Mouse (Mus musculus) mature B cell (primary cell): ENCODE results near the gene Cnppd1.

Source experiments
- in situ Hi-C: fragments of 300-500 bp; cut with MboI; formaldehyde crosslinking; loops from 2 replicates; pipeline ENCODE4 v1.14.3; 2019

Cnppd1 gene

DNA sequence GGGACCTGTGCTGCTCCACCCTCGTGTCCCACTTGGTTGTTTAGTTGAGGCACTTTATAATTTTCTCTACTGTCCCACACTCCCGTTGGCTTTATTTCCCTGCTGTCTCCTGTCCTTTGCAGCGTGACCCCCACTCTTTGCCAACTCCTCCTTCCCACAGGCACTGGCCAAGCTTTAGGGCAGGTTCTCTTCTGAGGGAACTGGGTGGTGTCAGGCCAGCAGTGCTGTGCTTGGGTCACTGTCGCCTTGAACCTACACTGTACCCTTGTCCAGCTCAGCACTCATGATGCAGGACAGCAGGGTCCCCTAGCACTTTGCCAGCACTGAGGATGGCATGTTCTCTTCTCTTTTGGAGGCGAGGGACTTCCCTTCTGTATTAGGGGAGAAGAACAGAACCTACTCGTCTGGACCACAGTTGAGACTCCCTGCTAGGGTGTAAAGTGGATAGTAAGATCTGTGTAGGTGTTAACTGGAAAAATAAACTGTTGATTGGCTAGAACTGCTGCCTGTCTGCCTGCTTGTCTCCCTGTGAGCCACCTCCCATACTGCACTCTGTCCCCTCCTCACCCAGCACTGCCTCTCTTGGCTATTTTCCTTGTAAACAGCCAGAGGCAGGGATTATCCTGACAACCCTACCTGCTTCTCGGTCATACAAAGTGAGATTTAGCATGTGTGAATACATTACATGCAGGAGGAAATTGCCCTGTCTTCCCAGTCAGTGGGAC lies 5.1 kb upstream of the Cnppd1 start:
- in situ Hi-C loops: no loop called here

DNA sequence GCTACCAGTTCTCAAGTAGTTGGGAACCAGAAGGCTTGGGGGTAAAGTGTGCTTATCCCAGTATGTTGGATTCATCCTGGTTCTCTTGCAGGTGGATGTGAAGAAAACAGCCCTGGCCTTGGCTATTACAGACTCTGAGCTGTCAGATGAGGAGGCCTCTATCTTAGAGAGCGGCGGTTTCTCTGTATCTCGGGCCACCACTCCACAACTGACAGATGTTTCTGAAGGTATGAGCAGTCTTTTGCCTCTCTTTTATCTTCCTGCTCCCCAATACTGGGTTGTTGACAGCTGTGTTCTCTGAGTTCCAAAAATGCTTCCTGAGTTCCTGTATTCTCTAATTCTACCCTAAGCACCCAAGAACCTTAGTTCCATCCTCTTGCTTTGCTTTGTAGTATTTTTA lies 3.1 kb upstream of the Cnppd1 start:
- in situ Hi-C loops: no loop called here

DNA sequence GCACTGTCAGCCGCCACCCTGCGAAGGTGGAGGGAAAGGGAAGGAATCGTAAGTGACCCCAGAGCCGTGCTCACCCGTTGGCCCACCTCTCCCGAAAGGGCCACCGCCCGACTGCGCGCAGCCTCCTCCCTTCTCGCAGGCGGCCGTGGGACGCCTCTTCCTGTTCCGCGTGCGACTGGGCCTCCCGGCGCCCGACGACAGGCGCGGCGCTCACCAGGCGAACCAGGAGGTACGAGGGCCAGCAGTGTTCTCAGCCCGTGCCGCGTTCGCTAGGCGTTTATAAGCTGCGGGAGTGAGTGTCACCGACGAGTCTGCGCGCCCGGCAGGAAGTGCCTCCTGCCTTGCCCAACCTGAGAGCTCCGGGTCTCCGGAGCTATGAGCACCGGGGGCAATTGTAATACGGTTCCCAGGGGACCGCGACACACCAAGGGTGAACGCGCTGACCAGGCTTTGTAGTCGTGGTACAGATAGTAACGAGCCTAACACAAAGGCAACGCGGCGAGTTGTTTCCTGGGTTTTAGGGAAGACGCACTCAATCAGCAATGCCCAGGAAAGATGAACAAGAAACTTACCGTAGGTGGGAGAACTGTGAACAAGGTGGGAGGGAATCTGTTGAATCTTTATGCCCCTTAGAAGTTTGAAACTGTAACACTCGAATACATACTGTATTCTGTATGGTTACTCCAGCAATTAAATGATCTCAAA lies 873 bp downstream of the Cnppd1 start:
- in situ Hi-C loops: no loop called here

DNA sequence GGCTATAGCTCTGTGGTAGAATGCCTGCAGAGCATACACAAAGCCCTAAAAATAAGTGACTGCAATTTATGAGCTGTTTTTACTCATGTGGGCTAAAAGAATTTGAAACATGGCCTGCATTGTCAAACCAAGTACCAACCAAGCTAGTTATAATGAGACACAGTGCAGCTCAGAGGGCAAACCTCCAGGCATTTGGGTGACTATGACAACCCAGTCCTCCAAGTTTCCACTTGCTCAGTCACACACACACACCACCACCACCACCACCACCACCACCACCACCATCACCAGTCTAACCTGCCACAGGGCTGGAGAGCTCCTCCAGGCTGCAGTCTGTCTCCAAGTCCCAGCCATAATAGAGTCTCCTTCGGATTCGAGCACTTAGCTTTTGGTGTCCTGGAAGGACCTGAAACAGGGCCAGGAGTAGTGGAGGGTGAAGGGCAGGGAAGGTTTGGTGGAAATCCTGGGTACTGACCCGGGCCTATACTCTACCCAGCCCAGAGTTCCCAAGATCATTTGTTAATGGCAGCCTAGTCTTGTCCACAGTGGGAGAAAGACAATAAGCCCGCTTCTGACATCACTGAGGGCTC lies 1.8 kb downstream of the Cnppd1 start:
- in situ Hi-C loops: no loop called here

DNA sequence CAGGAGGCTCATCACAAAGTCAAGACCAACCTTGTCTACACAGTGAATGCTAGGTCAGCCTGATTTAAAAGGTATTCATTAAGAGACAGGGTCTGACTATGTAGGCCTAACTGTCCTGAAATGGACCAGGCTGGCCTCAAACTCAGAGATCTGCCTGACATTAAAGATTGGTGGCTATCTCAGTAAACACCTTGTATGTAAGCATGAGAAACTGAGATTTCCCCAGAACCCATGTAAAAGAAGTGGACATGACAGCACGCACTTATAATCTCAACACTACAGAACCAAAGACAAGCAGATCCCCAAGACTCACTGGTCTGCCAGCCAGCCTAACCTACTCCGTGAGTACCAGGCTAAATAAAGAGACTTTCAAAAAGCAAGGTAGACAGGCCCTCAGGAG lies 4.1 kb downstream of the Cnppd1 start:
- in situ Hi-C loops: no loop called here

DNA sequence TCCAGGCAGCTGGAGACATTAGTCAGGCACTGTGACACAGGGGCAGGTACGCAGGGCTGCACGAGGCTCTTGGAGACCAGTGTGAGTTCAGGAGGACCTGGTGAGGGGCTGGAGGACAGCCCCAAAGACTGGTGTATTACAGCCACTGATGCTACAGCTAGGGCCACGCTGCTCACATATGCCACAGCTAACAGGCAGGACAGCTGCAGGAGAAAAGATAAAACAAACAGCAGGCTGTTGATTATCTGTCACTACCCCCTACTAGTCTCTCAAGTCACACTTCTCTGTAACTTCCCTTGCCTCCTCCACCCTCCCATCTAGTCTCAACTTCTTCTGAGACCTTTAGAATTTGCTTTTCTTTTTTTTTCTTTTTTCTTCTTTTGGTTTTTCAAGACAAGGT lies 5.8 kb downstream of the Cnppd1 start:
- in situ Hi-C loops: no loop called here

DNA sequence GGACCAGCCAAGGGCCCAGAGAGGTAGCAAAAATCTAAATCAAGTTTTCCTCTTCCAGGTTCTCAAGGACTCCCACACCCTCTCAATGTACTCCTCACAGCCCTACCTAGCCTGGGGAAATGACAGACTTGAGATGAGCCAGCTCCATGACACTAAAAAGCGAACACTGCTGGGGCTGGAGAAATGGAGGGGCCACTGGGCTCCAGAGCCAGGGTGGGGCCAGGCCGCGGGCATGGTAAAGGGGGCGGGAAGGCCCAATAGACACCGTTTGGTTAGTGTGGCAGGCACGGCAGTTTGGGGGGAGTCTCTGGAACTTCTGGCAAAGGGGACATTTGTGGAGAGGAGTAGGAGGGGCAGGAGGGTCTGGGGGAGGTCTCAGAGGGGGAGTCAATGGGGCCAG lies 6.2 kb downstream of the Cnppd1 start:
- in situ Hi-C loops: no loop called here

DNA sequence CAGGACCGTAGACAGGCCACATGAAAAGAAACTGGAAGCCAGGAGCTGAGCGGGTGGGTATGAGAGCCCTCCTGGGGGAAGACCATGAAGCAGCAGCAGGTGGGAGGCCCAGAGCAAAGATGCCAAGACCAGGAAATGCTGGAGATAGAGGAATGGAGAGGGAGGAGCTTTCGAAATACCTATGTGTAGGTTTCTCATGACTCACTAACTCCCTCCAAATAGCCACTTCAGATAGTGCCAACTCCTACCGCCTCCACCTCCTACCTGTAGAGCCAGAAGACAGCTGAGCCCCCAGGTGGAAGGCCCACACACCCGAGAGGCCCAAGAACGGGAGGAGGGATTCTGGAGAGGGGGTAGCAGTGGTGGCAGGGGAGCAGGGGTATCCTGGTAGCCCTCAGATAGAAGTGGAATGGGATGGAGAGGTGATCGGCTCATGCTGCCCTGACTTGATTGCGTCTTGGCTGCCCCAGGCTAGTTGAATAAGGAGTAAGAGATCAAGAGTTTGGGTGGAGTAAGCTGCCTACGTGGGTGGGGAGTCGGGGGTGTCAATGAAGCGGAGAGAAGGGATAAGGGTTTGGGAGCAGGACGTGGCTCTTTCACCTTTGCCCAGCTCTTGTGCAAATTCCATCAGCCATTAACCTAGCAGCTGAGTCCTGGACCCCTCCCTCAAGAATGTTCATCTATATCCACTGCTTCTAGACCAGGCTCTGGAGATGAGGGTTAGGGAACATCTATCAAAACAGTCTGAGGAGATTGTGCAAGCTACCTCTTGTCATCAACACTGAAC lies 8.9 kb downstream of the Cnppd1 start, which contains the start of gene Slc23a3:
Gene Slc23a3 (minus strand): TSS at position 470 of the 787 bp plus-strand sequence.
- in situ Hi-C loops: no loop called here

DNA sequence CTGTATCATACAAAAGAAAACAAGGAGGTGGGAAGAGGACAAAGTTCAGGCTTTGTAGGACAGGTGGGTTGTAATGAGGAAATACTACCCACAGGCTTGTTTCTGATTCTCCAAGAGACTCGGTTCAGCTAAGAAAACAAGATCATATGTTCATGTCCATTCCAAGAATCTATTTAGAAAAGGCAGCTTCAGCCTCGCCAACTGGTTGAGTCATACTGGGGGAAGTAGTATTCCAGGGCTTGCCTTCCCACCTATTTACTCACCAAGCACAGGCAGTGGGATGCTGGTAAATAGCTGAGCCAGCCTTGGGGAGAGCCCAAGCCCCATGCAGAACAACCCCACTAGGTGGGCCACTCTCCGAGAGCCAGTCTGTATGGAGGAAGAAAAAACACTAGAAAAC lies 13.9 kb downstream of the Cnppd1 start:
- in situ Hi-C loops: no loop called here

DNA sequence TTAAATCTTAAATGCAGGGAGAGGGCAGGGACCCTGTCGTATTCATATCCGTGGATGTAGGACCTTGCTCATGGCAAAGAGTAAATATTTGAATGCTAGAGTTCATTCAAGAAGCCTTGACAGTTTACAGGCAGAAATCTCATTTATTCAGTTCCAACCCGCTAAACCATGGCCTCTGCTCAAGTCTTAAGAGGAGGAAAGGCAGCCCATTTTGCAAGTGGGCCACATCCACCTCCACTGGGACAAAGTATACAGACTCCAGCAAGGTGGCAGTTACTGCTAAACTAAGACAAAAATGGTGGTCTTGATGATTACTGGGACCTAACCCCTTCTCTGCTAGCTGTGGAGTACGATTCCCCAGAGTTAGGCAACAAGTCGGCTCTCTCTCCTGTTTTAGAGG lies 17.1 kb downstream of the Cnppd1 start:
- in situ Hi-C loops: no loop called here

DNA sequence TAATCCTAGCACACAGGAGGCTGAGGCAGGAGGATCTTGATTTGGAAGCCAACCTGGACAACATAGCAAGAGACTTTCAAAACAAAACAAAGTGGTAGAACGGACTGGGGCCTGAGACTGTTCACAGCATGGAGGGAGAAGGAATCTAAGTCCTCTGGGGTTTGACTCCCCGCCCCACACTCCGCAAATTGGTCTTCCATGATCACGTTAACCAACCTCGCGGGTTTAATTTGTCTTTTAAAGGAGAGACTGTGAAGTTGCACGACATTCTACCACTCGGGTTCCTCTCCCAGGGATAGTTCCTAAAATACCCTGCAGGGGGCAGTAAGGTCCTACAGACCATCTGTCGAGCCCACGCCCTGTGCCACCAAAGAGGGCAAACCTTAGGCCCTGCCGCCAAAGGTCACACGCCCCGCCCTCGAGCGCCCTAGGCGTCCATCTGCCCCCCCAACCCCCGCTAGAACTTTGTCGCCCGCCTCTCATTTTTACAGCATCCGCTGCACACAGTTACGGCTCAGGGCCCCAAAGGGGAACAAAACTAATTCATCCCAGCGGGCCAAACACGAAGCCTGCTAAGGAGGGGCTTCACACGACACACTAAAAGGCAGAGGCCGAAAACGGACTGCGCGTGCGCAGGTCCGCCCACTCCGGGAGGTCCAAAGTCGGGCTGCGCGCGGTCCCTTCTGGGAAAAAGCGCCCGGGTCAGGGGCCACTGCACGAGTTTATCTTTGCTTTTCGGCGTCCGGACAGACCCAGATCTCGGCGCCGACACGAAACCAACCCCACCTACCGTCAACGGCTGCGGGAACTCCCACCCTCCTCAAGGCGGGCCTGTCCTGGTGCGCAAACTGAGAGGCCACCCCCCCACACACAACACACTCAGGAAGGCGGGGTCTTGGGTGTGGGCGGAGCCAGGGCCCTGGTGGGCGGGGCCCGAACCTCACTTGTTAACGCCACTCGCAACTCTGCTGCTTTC lies 17.9 kb downstream of the Cnppd1 start, which contains the start of gene Nhej1:
Gene Nhej1 (minus strand): TSS at position 855 of the 976 bp plus-strand sequence.
- in situ Hi-C loops: no loop called here

DNA sequence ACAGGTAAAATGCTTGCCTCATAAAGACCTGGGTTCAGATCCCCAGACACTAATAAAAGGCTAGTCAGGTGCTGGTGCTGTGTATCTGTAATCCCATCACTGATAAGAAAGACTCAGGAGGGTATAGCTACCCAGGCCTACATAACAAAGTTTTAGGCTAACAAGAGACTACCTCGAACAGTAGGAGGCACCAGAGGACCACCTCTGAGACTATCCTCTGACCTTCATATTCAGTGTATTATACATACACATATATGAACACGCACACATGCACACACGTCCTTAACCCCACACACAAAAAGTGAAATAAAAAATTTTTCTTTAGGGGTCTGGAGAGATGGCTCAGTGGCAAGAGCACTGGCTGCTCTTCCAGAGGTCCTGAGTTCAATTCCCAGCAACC lies 20.3 kb downstream of the Cnppd1 start:
- in situ Hi-C loops: no loop called here
